Mouse (Mus musculus): ENCODE data around the gene Sdk1.

Sdk1 gene

DNA sequence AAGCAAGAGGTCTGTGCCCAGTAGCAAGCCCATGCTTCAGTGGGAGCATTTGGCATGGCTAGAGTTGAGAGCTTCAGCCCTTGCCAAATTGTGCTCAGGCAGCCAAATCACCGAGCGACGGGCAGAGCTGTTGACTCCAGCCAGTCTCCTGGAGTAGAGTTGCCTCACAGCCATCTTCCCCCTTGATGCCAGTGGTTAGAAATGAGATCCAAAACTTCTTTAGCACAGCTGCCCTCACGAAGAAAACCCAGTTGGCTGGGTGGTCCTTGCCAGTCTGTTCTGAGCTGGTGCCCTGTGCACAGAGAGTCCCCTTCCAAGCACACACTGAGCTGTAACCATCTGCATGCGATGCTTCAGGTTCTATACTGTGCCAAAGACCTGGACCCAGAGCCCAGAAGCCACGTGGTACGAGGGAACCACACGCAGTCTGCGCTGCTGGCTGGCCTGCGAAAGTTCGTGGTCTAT is 855.1 kb downstream of the Sdk1 start:
- no peak for DNase-seq (ENCODE audit: low read depth, low spot score)

DNA sequence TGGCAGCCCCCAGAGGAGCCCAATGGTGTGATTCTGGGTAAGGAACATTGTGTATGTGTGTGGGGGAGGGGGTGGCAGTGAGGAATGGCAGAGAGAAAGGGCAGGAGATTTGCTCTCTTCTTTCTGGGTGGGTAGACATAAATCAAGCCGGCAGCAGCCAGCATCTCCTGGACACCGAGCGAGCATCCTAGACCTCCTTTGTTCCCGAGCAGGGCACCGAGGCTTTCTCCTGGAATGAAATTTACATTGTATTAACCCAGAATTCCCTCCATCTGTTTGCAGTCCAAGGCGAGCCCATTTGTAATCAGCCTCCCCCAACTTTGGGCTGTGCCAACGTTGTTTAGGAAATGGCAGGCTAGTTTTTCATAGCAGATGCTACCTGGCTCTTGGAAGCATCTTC is 858.9 kb downstream of the Sdk1 start:
- Histone ChIP-seq H3K36me3 (ENCODE audit: control insufficient read depth, insufficient read depth, low read length, poor library complexity, severe bottlenecking) (no peaks in the 10 kb centered on the region), H3K27me3 (ENCODE audit: control insufficient read depth, insufficient read depth, low read length, poor library complexity, severe bottlenecking) (no peaks in the 10 kb centered on the region)
- no peak for DNase-seq (ENCODE audit: low read depth, low spot score)

More for the DNA sequence above, 855.1 kb downstream of the Sdk1 start:
- no peaks in the 10 kb centered on the region for H3K36me3 ChIP-seq (ENCODE audit: control insufficient read depth, insufficient read depth, low read length, poor library complexity, severe bottlenecking)
- no peaks in the 10 kb centered on the region for H3K27me3 ChIP-seq (ENCODE audit: control insufficient read depth, insufficient read depth, low read length, poor library complexity, severe bottlenecking)

DNA sequence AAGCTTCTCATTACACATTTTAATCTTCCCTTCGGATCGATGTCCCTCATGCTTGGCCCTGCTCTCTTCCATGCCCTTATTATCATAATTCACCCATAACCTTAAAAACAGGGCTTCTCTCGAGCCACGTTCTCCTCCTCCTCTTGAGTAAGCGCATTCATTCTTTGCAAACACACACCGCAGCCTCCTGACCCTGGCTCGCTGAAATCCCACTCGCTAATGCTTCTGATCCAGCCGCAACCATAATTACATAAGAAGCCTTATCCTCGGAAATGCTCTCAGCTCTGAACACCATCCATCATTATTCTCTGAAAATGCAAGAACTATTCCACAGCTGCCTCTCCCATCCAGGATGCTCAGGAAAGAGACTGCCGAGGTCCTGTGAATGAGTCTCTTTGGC is 866.1 kb downstream of the Sdk1 start:
- H3K27me3 ChIP-seq (ENCODE audit: control insufficient read depth, insufficient read depth, low read length, poor library complexity, severe bottlenecking) = no peaks in the 10 kb centered on the region
- no peak for DNase-seq (ENCODE audit: low read depth, low spot score)
- H3K36me3 ChIP-seq (ENCODE audit: control insufficient read depth, insufficient read depth, low read length, poor library complexity, severe bottlenecking) = no peaks in the 10 kb centered on the region

DNA sequence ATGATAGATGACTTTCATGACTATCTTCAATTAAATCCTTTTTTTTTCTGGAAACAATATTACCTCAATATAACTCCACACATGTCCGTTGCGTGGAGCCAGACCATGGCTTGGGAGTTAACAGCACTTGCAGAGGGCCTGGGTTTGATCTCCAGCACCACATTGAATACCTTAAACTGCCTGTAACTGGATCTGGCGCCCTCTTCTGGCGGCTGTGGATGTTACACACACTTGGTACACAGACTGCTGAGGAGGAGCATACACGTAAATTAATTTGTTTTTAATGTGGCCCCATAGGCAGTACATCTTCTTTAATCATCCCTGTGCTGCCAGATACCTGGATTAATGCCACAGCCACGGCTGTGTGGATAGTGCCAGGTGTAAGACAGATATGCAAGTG is 870.7 kb downstream of the Sdk1 start:
- no peaks in the 10 kb centered on the region for H3K36me3 ChIP-seq (ENCODE audit: control insufficient read depth, insufficient read depth, low read length, poor library complexity, severe bottlenecking)
- DNase-seq (ENCODE audit: low read depth, low spot score) = no peak

DNA sequence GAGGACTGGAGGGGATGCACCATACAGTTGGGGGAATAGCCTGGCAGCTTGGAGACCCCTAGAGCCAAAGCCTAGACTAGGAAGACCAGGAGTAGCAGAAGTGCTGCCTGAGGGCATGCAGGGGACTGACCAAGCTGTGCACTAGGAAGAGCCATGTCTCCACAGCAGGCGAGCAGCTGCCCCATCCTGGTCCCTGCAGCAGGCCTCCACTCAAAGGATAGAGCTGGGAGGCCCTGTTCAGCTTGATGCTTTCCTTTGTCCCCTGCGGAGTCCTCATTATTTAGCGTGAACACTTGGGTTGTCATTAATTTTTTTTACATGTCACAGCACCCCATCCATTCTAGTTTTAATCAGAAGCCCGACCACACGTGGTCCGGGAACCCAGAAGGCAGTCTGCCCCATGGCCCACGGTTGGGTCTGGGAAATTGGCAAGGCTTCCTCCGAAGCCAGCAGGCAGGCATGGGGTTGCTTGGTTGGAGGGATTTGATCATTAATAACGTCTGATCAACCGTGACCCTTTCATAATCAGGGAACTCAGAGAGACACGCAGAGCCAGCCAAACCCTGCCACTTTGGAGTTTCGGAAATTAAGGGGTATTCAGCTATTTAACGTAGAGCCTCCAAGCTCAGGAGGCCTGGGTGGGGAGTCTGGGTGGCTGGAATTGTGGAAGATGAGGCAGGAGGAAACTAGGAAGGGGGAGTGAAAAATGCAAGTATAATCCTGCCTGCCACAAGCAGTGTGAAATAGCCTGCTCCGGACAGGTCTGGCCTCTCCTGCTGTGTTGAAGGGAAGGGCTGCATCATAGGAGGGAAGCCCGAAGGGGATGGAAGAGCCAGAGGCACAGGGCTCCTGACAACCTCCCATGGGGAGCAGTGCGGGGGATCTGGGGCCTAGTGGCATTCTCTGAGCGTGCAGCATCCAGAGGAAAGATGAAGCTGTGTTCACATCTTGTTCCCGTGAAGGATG is 872.2 kb downstream of the Sdk1 start:
- no peak for DNase-seq (ENCODE audit: low read depth, low spot score)
- H3K36me3 ChIP-seq (ENCODE audit: control insufficient read depth, insufficient read depth, low read length, poor library complexity, severe bottlenecking) = no peaks in the 10 kb centered on the region
- H3K27me3 ChIP-seq (ENCODE audit: control insufficient read depth, insufficient read depth, low read length, poor library complexity, severe bottlenecking) = no peaks in the 10 kb centered on the region

More for the DNA sequence above, 870.7 kb downstream of the Sdk1 start:
- H3K27me3 ChIP-seq (ENCODE audit: control insufficient read depth, insufficient read depth, low read length, poor library complexity, severe bottlenecking) = no peaks in the 10 kb centered on the region

DNA sequence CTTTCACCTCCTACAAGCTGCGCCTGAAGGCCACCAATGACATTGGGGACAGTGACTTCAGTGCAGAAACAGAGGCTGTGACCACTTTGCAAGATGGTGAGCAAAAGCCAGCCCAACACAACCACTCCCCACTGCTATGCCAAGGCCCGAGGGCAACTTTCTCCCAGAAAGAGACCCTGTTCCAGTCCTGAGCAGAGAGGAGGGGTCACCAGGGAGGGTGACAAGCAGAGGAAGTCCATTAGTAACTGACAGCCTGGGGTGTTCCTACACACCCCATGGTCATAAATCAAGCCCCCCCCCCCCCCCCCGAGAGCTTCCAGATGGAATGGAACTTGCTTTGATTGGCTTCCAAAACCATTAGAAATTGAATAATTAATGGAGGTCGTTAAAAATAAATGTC is 886.5 kb downstream of the Sdk1 start:
- Histone ChIP-seq H3K36me3 (ENCODE audit: control insufficient read depth, insufficient read depth, low read length, poor library complexity, severe bottlenecking) (no peaks in the 10 kb centered on the region), H3K27me3 (ENCODE audit: control insufficient read depth, insufficient read depth, low read length, poor library complexity, severe bottlenecking) (no peaks in the 10 kb centered on the region)
- no peak for DNase-seq (ENCODE audit: low read depth, low spot score)

DNA sequence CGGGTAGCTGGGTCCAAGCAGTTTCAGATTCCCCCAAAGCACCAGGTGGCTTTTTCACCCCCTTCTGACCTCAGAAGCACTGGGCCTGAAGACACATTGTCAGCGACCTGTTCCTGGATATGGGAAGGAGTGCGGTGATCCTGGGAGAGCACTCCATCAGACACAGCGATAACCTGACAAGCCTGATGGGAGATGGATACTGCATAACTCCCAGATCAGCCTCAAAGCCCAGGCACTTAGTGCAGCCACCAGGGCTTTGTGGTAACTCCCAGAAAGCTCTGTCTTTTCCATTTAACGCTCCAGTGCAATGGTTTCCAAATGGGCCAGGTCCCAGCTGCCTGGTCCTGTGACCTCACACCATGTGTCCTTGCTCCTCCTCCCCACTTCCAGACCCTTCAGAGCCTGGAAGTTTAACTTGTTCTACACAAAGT is 886.9 kb downstream of the Sdk1 start:
- H3K27me3 ChIP-seq (ENCODE audit: control insufficient read depth, insufficient read depth, low read length, poor library complexity, severe bottlenecking) = no peaks in the 10 kb centered on the region
- DNase-seq (ENCODE audit: low read depth, low spot score) = no peak
- no peaks in the 10 kb centered on the region for H3K36me3 ChIP-seq (ENCODE audit: control insufficient read depth, insufficient read depth, low read length, poor library complexity, severe bottlenecking)

DNA sequence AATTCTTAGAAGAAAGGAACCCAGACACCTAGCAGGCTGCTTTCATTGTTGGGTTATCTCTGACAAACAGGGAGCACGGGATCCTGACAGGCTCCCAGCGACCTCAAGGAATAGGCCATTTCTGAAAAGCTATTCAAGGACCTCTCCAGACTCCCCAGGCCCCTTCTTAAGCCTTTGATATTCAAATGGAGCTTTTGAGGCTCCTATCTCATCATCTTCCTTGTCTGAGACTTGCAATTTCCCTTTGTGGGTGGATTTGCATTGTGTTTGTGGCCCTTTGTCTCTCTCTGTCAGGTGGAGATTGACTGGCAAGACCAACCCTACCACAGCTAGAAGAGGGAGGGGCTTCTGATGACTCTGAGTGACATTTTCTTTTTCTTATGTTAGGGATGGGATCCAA is 888.7 kb downstream of the Sdk1 start:
- no peaks in the 10 kb centered on the region for H3K36me3 ChIP-seq (ENCODE audit: control insufficient read depth, insufficient read depth, low read length, poor library complexity, severe bottlenecking)
- DNase-seq (ENCODE audit: low read depth, low spot score) = no peak

DNA sequence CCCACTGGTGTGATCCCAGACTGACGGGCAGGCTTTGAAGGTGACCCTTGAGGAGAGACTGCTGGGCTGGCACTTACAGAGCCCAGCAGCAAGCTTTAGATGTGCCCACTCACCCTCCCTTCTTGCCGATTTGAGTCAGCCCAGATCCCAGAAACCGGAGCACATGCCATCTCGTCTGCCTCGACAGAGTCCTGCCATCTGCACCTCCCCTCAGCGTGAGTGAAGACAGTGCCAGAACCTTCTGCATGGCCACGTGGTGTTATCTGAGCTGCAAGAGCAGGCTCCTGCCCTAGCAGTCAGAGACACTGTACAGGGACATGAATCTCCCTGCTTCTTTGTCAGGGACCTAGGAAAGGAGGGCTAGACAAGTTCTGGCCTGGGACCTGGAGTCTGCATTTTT is 898.7 kb downstream of the Sdk1 start:
- DNase-seq (ENCODE audit: low read depth, low spot score) = no peak
- H3K27me3 ChIP-seq (ENCODE audit: control insufficient read depth, insufficient read depth, low read length, poor library complexity, severe bottlenecking) = no peaks in the 10 kb centered on the region

More for the DNA sequence above, 888.7 kb downstream of the Sdk1 start:
- no peaks in the 10 kb centered on the region for H3K27me3 ChIP-seq (ENCODE audit: control insufficient read depth, insufficient read depth, low read length, poor library complexity, severe bottlenecking)

DNA sequence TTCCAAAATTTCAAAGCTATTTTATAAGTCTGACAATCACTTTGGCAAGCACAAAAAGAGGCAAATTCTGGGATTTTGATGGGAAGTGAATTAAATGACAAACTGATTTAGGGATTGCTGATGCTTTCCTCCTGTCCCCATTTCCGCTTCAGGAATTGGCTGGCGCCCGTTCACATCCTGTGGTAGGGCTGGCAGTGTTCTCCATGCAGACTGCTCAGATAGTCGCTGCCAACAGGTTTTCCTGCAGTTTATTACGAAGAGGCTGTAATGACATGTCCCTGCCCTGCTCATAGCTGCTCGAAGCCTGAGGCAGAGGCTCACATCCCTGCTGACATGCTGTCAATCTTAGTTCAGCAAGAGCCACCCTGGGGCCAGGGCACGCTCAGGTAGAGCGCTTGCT is 908.3 kb downstream of the Sdk1 start:
- no peaks in the 10 kb centered on the region for H3K27me3 ChIP-seq (ENCODE audit: control insufficient read depth, insufficient read depth, low read length, poor library complexity, severe bottlenecking)
- no peak for DNase-seq (ENCODE audit: low read depth, low spot score)
- no peaks in the 10 kb centered on the region for H3K36me3 ChIP-seq (ENCODE audit: control insufficient read depth, insufficient read depth, low read length, poor library complexity, severe bottlenecking)

More for the DNA sequence above, 898.7 kb downstream of the Sdk1 start:
- no peaks in the 10 kb centered on the region for H3K36me3 ChIP-seq (ENCODE audit: control insufficient read depth, insufficient read depth, low read length, poor library complexity, severe bottlenecking)

DNA sequence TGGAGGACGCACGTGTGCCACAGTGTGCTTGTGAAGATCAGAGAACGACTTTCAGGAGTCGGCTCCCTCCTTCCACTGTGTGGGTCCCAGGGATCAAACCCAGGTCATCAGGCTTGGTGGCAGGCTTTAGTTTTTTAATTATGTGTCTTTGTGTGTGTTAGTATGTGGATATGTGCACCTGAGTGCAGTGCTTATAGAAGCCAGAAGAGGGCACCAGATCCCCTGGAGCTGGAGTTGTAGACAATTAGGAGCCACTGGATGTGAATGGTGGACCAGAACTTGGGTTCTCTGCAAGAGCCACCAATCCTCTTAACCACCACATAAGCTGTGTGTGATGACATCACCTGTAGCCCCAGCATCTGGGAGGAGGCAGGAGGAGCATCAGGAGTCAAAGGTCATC is 909.5 kb downstream of the Sdk1 start:
- H3K36me3 ChIP-seq (ENCODE audit: control insufficient read depth, insufficient read depth, low read length, poor library complexity, severe bottlenecking) = no peaks in the 10 kb centered on the region
- H3K27me3 ChIP-seq (ENCODE audit: control insufficient read depth, insufficient read depth, low read length, poor library complexity, severe bottlenecking) = no peaks in the 10 kb centered on the region
- peak; percentile 3 for DNase-seq (ENCODE audit: low read depth, low spot score)

DNA sequence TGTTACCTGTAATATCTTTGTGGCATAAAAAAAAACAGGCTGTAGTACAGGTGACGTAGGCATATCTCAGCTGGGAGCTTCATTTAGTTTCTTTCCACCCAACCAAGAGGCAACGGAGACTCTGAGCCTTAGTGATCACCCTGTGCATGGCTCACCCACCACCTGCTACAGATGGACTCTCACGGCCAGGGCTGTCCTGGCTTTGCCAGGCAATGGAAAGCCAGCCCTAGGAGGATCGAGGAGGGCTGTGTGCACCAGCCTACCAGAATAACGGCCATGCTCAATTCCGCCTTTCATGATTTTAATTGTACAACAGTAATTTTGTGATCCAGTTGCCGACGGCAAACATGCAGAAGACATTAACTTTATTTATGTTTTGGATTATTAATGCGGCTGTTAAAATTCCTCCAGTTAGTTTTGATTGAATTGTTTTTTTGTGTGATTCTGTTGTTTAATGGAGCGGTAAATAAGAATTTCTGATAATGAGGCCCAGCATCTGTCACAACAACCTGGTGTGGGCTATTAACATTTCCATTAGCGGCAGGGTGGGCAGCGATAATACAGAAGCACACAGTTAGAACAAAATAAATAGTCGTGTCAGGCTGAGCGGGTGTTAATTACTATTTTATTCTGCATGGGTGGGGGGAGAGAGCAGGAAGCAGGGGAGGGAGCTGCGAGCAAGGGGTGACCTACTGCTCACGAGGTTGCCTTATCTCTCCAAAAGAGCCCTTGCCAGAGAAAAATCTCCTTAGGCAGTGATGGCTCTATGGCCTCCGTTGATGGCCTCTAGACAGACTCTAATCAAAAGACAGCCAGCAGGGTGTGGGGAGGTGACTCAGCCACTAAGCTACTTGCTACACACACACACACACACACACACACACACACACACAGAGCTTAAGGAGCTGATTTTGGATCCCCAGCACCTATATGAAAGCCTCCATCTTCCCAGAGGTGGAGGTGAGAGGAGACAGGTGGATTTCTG is 915.9 kb downstream of the Sdk1 start:
- Histone ChIP-seq H3K27me3 (ENCODE audit: control insufficient read depth, insufficient read depth, low read length, poor library complexity, severe bottlenecking) (no peaks in the 10 kb centered on the region), H3K36me3 (ENCODE audit: control insufficient read depth, insufficient read depth, low read length, poor library complexity, severe bottlenecking) (no peaks in the 10 kb centered on the region)
- no peak for DNase-seq (ENCODE audit: low read depth, low spot score)

DNA sequence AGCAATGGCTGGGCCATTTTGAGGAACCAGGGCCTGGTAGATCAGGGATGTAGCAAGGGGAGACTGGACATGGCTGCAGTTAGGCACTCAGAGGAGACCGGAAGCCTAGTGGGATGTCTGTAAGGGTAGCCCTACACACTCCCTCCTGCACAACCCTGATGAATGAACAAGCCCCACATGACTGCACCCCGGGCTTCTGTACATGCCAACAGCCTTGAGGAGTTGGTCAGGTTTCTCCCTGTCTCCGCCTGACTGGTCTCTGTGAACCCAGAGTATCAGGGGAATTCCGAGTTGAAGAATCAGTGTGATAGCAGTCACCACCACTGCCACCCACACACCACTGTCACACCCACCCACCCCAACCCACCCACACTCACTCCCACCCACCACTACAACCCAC is 922.2 kb downstream of the Sdk1 start:
- no peak for DNase-seq (ENCODE audit: low read depth, low spot score)
- Histone ChIP-seq H3K36me3 (ENCODE audit: control insufficient read depth, insufficient read depth, low read length, poor library complexity, severe bottlenecking) (no peaks in the 10 kb centered on the region), H3K27me3 (ENCODE audit: control insufficient read depth, insufficient read depth, low read length, poor library complexity, severe bottlenecking) (no peaks in the 10 kb centered on the region)

DNA sequence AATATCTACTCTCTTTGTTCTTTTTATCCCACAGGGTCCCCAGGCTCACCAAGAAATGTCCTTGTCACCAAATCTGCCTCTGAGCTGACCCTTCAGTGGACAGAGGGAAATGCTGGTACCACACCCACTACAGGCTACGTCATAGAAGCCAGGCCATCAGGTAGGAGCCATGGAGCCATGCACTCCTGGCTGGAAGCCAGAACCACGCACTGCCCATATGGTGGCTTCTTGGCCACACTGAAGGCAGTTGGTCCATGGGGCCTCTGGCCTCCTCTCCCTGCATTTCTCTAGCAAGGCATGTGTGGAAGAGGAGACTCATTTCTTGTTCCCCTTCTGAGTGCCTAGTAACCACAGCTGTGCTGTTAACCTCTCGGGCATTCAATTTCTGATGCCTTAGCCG is 932.3 kb downstream of the Sdk1 start:
- DNase-seq (ENCODE audit: low read depth, low spot score) = no peak
- H3K36me3 ChIP-seq (ENCODE audit: control insufficient read depth, insufficient read depth, low read length, poor library complexity, severe bottlenecking) = no peaks in the 10 kb centered on the region
- no peaks in the 10 kb centered on the region for H3K27me3 ChIP-seq (ENCODE audit: control insufficient read depth, insufficient read depth, low read length, poor library complexity, severe bottlenecking)

DNA sequence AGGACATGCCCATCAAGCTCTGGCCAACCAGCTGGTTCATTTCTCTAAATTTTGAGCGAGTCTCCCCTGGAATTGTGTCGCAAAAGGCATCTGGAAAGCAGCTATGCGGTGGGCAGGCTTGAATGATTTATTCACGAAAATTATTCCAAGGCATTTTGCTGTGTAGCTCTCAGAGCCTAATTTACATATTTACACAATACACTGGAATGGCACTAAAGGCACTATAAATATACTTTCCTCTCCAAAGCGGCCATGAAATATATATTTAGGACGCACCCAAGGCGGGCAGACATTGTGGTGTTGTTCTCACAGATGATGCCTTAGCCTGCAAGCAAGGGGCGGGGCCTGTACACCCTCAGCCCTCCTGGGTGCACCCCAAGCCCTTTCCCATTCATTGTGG is 936.9 kb downstream of the Sdk1 start:
- H3K27me3 ChIP-seq (ENCODE audit: control insufficient read depth, insufficient read depth, low read length, poor library complexity, severe bottlenecking) = no peaks in the 10 kb centered on the region
- no peaks in the 10 kb centered on the region for H3K36me3 ChIP-seq (ENCODE audit: control insufficient read depth, insufficient read depth, low read length, poor library complexity, severe bottlenecking)
- DNase-seq (ENCODE audit: low read depth, low spot score) = no peak
